Mouse (Mus musculus): ENCODE measurements at regions not wholly inside any gene's neighbourhood (a gene's known extent, or its start where the extent isn't known, plus 50 kb on each side); places are given as distances from the start of the nearest gene placed in this dataset.

DNA sequence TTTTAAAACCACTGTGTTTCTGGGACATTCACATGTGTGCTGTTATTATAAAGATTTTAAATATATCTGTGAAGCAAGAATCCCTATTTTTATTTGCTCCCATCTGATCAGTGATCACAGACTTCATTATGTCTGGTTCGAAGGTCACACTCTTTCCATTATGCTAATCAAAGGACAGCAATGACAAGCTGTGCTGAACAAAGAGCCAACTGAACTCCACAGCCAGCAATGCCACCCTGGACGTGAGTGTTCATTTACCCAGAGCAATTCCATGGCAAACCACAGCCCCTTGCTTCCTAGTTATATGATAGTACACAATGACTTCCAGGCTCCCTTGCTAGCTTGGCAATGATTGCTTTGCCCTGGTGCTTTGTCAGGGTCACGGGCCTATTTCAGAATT, 55.6 kb upstream of the Ccdc190 start:
- DNase-seq (ENCODE audit: extremely low read depth, insufficient read length, low spot score): no peak

DNA sequence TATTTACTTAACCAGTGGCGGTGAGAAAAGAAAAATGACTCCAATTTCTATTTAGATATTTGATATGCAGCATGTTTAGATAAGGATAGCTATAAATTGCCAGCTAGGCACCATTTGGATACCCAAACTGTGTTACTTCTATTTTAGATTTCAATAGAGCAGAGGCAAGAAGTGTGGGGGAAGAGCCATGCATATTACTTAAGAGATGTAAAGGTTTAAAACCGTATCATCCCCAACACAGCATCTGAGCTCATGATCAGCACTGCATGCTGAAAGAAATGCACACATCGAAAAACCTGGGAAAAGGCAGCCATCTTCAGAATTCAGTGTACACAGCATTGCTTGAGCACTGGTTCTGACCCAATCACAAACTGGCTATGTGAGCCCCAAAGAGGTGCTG, 59.8 kb upstream of the Ccdc190 start:
- DNase-seq (ENCODE audit: extremely low read depth, insufficient read length, low spot score): no peak

DNA sequence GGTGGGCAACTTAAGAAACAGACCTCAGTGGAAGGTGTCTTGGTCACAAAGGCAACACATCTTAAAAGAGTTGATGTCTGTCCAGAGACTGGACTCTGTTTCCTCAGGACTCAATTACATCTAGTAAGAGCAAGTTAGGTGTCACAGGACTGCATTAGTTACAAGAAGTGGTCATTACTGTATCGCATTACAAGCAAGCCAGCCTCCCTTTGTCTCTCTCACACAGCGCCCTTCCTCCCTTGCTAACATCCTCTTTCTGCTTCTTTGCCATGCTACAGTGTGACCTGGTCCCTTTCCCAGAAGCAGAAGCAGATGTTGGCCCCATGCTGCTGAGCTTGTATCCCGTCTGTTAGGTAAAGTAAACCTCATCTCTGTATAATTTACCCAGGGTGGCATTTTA, 61.0 kb upstream of the Ccdc190 start:
- DNase-seq (ENCODE audit: extremely low read depth, insufficient read length, low spot score): no peak

DNA sequence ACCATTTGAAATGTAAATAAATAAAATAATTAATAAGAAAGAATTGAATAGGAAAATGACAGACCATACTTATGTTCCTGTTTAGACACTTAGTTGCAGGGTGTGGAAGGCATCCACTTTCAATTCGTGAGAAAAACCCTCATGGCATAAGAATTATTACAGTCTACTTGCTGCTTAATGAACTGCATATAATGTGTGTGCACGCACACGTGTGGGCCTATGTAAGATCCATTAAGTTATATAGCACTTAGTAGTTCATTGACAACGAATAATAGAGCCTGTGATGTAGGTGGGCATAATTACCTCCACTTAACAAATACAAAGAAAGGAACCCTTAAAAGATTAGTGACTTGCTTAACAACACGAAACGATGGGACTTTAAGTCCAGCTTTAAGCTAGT, 61.6 kb upstream of the Ccdc190 start:
- DNase-seq (ENCODE audit: extremely low read depth, insufficient read length, low spot score): no peak

DNA sequence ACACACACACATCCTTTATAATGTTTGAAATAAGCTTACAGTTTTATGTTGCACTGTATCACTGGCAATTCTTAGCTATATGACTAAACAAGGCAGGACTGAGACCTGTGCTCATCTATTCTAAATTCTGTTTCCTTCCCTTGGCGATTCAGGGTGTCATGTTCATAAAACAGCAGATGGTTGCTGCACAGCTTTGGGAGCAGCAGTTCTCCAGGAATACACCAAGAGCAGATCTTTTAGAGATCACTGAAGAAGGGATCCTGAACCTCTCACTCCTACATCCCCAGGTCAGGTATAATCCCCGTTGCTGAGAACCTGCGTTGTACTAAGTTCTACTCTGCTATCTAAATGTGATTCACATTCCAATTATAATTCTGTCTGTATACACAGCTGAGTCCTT, 69.4 kb upstream of the Ccdc190 start:
- no peak for DNase-seq (ENCODE audit: extremely low read depth, insufficient read length, low spot score)

DNA sequence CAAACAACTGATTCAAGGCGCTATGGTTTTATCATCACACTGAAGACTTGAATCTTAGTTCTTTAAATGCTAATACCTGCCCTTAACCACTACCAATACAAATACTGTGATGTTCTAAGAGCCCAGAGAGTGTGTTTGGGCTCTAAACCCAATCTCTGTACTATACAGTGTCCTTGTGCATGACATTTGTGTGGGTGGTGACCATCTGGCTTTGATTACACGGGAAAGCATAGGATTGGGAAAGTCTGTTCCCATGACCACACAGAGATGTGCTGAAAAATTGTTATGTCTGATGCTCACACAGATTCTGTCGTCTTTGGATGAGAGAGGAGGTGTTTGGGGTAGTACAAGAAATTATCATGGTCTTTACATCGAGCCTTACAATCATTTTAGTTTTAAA, 76.8 kb upstream of the Ccdc190 start:
- no peak for DNase-seq (ENCODE audit: extremely low read depth, insufficient read length, low spot score)

DNA sequence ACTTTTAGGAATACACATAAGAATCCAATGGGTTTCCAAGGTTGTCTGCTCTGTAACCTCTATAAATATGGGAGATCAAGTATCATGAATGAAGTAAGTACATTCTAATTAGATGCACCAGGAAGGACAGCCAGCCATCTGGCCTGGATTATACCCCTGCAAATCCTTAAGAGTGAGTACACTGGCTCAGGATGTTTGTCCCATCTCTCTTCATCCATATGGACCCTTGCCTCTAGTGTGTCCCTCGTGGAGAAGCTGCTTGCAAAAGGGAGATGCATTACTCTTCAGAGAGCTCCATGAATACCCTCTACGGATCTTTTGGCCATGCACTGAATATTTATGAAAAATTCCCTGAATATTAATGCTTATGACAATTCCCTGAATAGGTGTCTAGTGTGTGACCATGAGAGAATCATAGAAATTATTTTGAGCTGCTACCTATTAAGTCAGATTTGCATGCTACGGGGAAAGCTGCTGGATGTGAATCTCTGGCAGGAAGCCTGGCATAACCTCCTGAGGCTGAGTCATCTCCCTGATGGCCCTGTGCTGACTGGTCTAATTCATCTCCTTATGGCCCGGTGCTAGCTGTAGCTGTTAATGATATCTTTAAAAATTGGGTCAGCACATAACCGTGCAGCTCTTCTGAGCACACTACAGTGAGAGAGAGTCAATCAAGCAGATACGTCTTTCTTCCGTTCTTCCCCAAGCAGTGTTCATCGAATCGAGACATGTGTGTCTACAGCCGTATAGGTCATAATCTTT, 80.0 kb upstream of the Ccdc190 start:
- DNase-seq (ENCODE audit: extremely low read depth, insufficient read length, low spot score): peak; percentile 30

DNA sequence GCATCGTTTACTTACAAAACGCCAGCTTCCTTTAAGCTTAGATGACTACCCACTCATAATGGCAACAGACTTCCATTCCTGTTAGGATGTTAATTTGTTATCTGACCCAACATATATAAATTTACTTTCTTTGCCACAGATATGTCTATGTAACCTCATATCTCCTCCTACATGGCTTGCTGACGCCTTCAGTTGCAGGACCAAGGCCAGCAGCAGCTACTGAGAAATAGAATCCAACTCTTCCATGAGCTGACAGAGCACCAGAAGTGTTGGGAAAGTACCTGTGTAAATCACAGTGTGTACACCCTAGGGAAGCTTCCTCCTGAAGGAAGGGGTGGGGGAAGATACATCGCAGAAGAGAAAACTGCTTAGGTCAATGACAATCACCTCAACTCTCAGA, 86.0 kb upstream of the Ccdc190 start:
- no peak for DNase-seq (ENCODE audit: extremely low read depth, insufficient read length, low spot score)

DNA sequence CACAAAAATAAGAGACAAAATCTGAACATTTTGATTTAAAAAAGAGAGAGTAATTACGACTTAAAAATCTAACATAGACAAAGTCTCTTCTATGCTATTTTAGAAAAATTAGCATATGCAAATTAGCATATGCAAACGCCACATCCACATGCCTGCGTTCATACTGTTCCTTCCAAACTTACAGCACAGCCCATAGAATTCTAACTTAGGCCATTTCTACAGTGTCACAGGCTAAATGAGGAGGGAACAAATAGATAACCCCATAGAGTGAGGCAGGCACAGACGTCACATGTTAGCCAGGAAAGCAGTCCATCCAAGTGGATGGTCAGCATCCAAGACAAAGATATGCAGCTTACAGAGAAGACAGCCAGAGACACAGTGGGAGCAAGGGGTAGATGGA, 87.5 kb upstream of the Ccdc190 start:
- DNase-seq (ENCODE audit: extremely low read depth, insufficient read length, low spot score): no peak

DNA sequence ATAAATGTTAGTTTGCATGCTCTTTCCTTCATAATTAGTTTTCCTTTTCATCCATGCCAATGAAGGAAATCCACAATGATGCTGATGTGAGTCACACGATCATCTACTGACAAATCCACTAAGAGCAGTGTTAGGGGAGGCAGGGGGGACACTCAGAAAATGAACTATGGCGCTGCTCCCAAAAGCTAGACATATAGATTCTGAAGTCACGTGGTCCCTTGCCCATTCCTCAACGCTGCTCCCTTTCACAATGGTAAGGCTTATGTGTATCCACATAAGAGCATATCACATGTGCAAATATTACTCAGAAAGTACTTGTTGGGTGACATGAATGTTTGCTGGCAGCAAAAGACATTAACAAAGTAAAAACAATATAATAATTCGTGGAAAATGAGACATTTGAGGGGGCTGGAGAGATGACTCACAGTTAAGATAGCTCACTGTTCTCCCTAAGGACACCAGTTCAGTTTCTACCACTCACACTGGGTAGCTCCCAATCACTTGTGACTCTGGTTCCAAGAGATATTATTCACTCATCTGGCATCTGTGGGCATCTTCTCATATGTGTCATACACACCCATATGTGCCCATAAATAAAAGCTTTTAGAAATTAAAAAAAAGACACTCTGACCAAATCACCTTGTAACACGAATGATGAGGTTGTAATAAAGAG, 88.3 kb upstream of the Ccdc190 start:
- DNase-seq (ENCODE audit: extremely low read depth, insufficient read length, low spot score): peak; percentile 7

DNA sequence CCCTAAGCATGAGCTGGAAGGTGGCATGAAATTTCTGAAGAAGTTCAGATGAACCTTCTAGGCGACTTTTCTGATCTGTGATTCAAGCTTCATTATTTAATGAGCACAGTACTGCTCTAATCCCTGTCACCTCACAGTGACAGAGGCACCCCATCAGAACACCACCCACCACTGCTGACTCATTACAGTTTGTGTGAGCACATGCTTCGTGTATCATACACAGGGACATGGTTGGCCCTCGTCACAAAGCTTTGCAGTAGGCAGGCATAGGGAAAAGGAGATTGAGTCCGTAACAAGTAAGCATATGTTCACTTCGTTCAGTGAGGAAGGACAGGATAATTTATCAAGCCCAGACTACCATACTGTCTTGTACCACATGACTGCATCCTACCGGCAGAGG, 85.9 kb upstream of the Rgs4 start:
- no peak for DNase-seq (ENCODE audit: extremely low read depth, insufficient read length, low spot score)

DNA sequence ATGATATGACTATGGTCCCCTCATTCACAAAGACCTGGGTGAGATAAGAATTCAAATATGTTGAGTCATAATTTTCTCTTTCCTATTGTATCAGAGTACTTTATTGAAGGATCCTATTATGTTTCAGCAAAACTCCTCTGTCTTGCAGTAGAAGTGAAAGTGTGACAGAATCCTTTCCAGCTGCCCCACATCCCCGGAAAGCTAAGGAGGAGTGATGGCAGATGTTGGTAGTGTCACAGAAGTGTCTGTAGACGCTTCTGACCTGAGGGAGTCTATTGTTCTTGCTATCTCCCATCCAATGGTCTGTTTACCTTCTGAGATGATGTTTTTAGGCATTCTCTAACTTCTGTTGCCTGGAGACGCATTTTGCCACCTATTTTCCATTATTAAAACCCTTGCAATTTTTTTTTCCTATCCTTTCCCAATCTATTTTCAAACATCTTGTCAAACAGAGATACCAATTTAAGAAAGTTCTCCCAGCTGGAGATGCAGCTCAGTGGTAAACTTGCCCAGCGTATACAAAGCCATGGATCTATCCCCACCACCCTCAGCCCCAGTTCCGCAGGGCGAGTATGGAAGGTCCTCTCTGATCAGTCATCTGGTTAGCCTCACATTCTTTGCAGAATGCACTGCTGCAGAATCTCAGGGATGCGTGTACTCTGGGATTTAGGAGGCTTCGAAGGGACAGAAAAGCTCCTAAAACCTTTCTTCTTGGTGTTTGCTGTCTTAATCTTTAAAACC, 84.1 kb upstream of the Rgs4 start:
- no peak for DNase-seq (ENCODE audit: extremely low read depth, insufficient read length, low spot score)

DNA sequence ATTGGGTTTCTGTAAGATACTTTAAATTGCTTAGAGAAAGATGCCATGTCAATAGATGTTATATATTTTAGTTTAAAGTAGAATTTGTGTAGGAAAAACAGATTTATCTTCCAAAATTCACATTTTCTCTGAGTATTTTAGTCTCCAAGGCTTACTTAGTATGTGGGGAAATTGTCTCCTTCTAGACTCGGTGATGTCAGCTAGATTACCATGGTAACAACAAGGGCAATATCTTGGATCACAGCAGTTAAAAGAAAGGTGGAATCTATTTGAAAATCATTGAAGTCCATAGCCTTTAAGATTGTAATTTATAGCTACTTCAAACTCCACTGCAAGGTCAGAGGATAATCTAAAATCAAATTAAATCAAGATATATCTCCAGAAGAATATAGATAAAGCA, 83.2 kb upstream of the Rgs4 start:
- DNase-seq (ENCODE audit: extremely low read depth, insufficient read length, low spot score): no peak

DNA sequence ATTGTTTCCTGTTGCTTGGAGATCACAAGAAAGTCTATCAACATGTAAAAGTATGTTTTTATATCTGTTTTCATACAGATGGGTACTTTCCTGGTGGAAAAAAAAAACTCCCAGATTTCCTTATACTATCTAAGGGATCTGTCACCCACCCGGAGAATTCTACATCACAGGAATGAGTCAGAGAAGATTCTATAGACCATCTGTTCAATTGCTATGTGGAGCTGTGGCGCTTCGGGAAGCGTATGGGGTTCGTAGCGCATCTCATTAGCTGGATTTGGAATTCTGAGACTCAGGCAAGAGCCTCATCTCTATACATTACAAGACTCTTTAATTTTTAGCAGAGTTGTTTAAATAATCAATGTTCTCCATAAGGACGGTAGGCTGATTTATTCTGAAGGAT, 74.6 kb upstream of the Rgs4 start:
- DNase-seq (ENCODE audit: extremely low read depth, insufficient read length, low spot score): no peak

DNA sequence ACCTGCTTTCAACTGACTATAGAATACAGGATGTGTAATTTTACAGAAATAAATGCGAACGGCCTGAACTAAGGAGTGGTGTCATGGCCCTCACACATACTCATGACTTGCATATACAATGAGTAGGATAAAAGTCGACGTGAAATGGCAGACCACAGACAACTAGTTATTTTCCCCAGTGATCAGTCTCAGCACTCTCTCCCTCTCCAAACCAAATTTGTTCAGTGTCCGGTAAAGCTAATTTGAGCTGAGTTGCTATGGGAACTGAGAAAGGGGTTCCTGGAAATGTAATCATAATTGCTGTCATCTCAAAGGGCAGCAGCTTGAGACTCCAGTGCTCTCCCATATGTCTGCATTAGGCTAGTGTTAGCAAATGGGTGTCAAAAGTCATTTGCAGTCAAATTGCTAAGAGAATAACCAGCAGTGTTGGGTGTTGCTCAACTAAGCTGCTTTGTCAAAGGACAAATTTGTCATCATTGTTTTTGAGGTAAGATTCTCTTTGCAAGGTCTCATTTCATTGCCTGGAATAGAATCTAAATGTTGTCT, 72.0 kb upstream of the Rgs4 start:
- DNase-seq (ENCODE audit: extremely low read depth, insufficient read length, low spot score): no peak

DNA sequence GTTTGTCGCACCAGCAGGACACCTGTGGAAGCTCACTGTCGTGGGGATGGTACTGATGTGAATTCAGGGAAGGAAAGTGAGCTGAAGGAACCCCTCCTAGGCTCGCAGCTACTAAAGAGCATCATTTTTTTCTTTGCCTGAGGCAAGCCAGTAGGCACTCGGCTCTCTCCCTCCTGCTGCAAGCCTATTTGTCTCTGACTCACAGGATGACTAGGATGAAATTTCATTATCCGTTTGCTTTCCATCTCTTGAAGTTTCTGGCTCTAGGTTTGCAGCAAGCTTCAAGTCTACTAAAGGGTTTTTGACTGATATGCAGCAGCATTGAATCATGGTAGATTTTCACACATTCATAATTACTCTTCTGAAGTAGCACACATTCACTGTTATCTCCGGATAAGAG, 69.5 kb upstream of the Rgs4 start:
- no peak for DNase-seq (ENCODE audit: extremely low read depth, insufficient read length, low spot score)

DNA sequence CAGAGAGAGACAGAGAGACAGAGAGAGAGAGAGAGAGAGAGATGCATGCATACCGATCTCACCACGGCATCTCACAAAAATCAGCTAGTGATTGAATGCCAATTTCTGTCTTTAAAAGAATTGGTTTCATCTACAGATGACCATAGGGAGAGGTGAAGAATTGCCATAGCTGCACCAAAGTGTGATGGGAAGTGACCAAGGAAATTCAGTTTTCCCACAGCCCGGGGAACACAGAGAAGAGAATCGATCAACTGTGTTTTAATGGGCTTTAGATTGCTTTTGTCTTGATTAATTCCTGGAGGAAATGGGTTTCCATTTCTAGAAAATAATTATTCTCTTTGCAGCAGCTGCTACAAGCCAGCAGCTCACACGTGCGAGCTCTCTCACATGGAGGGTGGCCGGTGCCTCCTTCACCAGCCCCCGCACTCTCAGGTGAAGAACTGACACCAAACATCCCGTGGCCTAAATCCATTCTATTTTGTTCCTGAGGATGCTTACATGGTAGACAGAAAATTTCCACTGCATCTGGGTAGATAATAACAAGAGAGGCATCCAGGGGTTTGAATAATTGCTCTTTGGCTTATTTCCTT, 65.2 kb upstream of the Rgs4 start:
- DNase-seq (ENCODE audit: extremely low read depth, insufficient read length, low spot score): no peak

DNA sequence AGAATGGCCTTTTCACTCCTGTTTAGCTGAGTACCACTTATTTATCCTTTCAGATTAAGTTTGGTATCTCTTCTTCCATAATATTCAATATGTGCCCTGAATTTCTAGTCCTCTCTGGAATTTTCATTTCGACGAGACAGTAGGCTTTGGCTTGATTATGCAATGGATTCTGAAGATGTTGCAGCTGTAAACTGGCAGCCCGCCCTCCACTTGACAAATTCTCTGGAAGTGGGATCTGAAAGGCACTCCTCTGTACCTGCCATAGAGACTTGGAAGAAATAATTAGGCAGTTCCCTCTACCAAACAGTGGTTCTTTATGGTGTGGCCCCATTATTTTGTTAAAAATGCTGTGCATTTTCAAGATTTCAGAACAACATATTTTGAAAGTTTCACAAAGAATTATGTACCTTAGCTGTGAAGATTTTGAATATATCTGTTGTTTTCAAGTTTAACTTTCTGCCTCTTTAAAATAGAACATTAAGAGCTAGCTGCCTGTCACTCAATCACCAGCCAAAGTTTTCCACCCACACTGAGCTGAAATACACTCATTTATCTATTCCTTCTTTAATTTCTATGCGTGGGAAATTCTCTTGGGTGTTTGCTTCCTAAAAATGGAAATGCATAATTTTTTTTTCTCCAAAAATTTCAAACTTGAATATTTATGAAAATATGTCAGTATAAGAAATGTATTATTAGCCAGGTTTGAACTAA, 56.1 kb upstream of the Rgs4 start:
- no peak for DNase-seq (ENCODE audit: extremely low read depth, insufficient read length, low spot score)

DNA sequence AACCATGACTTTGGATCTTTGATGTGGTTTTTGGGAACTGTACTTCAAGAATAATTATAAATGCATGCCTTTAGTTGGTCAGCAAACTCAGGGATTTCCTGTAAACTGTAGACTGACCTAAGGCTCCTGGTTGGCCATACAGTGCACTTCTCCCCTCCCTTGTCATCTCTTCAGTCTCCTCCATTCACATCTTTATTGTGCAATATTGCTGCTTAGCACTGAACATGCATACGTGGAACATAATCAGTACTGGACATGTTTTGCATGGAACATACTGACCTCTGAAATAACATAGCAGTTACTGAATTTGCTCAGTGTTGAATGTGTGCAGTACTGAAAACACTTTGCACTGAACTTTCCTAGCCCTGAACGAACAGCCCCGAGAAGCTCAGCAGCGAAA, 55.4 kb upstream of the Rgs4 start:
- no peak for DNase-seq (ENCODE audit: extremely low read depth, insufficient read length, low spot score)

DNA sequence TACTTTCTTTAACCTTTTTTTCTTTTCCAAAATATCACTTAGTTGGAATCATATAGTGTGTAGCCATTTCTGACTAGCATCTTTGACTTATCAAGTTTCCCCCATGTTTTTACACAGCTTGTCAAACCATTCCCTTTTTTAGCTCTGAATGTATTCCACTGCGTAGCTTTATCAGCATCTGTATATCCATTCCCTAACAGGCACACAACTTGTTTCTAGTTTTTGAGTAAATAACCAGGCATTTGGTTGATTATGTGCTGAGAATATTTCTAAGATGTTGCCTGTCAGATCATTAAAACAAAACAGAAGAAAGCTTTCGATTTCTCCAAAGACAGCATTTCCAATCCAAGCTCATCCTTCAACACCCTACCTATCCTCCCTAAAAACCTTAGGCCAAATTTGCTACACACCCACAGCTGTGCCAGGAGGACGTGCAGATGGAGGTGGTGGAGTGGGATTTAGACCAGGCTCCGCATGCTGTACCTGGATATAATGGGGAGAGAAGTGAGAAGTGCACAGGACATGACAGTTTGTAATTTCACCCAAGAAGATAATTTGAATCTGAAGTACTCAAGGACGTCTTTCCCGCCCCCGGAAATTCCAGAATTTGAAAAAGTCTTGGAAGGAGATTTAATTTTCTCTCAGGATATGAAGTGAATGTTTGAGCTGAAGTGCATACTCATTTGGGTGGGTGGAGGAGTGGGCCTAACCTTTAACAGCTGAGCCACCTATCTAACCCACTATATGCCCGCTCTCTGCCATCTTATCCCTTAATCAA, 54.8 kb upstream of the Rgs4 start:
- DNase-seq (ENCODE audit: extremely low read depth, insufficient read length, low spot score): no peak
